Mouse (Mus musculus) testis, adult 2 months (tissue): ENCODE data around the gene Wdr25.

ENCODE experiments used
- CTCF ChIP-seq: fragments of 200-500 bp; IDR thresholded peaks from 2 replicates; pipeline ENCODE4 v1.5.1; 2012; ENCODE audit warnings: low read depth, mild to moderate bottlenecking, inconsistent platforms, low read length, moderate library complexity; ENCODE audit not compliant: control insufficient read depth, insufficient read depth, insufficient replicate concordance
- POLR2A ChIP-seq: fragments of 200-500 bp; IDR thresholded peaks from 2 replicates; pipeline ENCODE4 v1.6.1; 2012; ENCODE audit warnings: low read depth, mild to moderate bottlenecking, inconsistent platforms, low read length, moderate library complexity; ENCODE audit not compliant: control insufficient read depth

DNA sequence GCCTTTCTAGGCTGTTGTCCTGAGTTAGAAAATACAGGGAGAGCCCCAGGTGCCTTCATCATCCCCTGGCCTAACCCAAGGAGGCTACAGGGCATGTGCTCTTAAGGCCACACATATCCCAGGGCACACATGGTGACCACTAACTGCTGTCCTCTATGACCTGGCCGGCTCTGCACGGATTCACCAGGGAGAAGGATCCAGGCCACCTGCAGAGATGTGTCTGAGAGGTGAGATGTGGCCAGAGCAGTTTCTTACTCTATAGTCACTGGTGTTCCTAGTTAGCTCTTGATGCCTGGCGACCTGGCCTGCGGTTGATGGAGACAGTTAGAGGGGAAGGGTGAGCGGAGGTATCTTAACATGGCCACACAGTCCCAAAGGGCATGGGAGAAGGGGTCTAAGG, 129.5 kb downstream of the Wdr25 start:
- TF ChIP-seq POLR2A = no peak
- TF ChIP-seq CTCF = no peak
